Mouse (Mus musculus): ENCODE results near the gene Sirpb1c. TPM values are rescaled to one million over a fixed set of nuclear protein-coding genes. Genes with fewer than 3 reads are reported as not detected.
"Not testable (repeated sequence)": the region's sequence is repeated elsewhere in the genome, so short reads cannot be mapped to it uniquely, and the experiment has no call there.

The Sirpb1c gene
- polyA plus RNA-seq (2014; fragmentation: Nextera tagmentation; extraction: Ambion mirVana): 0.22 TPM in 1 of 2 replicates, not detected in the other

DNA sequence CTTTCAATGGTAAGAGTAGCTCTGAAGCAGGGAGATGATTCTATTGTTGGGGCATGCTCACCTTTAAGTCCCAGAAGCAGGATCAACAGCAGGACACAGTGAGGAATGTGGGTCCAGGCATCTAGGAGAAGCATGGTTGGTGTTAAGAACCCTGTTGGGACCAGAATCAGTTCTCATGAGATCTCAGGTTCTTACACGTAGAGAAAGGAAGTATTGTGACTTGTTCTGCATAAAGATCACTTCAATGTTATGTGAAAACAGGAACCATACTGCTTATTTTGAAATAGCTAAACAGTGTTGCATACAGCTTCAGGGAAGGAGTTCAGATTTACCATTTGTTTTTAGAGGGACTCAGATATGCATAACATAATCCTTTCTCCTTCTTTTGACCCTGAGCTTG, at the start of gene Sirpb1c:
TSS of gene Sirpb1c (minus strand) at position 249 of the 400 bp plus-strand sequence.
- not testable (repeated sequence) for H3K27me3 ChIP-seq (ENCODE audit: insufficient read depth, low read length); H3K9me3 ChIP-seq (ENCODE audit: low read depth, low read length); H3K36me3 ChIP-seq (ENCODE audit: insufficient read depth); H3K9ac ChIP-seq; ATAC-seq (ENCODE audit: insufficient read depth); H3K4me2 ChIP-seq; H3K4me1 ChIP-seq (ENCODE audit: insufficient read depth); H3K4me3 ChIP-seq (ENCODE audit: low read depth, low read length); DNase-seq; H3K27ac ChIP-seq (ENCODE audit: low read depth)
- no CpG with 5 or more reads among the region's 1 CpGs for WGBS

DNA sequence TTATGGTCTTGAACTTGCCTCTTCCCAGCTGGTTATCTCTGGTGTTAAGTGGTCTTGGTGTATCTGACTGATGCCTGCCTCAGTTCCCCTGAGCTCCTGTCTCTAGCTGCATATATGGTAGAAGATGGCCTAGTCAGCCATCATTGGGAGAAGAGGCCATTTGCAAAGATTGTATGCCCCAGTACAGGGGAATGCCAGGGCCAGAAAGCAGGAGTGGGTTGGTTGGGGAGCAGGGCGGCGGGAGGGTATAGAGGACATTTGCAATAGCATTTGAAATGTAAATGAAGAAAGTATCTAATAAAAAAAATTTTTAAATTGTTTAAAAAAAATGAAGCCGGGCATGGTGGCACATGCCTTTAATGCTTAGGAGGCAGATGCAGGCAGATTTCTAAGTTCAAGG, 38.1 kb upstream of the Sirpb1c start:
- no peak overlapping the region for H3K4me2 ChIP-seq
- no peaks in the 10 kb centered on the region for H3K4me1 ChIP-seq (ENCODE audit: insufficient read depth)
- no peaks in the 10 kb centered on the region for H3K36me3 ChIP-seq (ENCODE audit: insufficient read depth)
- no peak overlapping the region for H3K27ac ChIP-seq (ENCODE audit: low read depth)
- no peaks in the 10 kb centered on the region for H3K9me3 ChIP-seq (ENCODE audit: low read depth, low read length)
- no peak overlapping the region for H3K9ac ChIP-seq
- WGBS: 87% methylated on average over 3 of the region's 3 CpGs
- no peak for ATAC-seq (ENCODE audit: insufficient read depth)
- no peaks in the 10 kb centered on the region for H3K27me3 ChIP-seq (ENCODE audit: insufficient read depth, low read length)
- no peak overlapping the region for H3K4me3 ChIP-seq (ENCODE audit: low read depth, low read length)
- no peak for TF ChIP-seq CTCF (IDR thresholded peaks at IDR 0.05; ENCODE audit: low read depth)
- no peak for DNase-seq

DNA sequence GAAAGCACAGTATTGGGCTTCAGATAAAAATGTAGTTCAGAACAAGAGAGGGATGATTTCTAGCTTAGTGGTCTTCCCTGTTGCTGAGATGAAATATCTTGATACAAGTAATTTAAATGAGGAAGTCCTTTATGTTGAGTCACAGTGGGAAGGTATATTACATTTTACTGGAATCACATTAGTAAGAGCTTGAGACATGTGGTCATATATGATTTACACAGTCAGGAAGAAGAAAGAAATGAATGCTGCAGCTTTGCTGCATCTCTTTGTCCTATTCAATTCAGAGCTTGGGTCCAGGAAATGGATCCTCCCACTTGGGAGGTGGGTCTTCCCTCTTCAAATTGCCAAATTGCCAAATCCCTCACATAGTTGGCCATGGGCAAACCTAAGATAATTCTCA, 7.4 kb upstream of the Sirpb1c start:
- H3K27ac ChIP-seq (ENCODE audit: low read depth); H3K9ac ChIP-seq; H3K9me3 ChIP-seq (ENCODE audit: low read depth, low read length); H3K4me1 ChIP-seq (ENCODE audit: insufficient read depth); H3K36me3 ChIP-seq (ENCODE audit: insufficient read depth); DNase-seq; H3K4me3 ChIP-seq (ENCODE audit: low read depth, low read length); ATAC-seq (ENCODE audit: insufficient read depth); H3K27me3 ChIP-seq (ENCODE audit: insufficient read depth, low read length); H3K4me2 ChIP-seq: not testable (repeated sequence)

DNA sequence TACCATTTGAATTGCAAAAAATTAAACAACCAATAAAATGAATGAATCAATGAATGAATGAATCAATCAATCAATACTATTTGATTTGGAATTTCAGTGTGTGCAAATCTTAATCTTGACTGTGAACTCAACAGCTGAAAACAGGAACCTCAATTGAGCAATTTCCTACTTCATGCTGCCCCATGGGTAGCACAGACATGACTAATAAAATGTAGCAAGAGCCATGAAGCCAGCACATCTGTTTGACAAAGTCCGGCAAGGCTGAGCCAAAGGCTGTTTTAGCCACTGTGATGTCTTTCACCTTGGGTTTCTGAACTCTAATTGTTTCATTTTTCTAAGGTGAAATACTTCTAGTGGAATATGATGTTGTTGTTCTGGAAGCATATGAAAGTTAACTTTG, 1.6 kb upstream of the Sirpb1c start:
- no peak for TF ChIP-seq CTCF (IDR thresholded peaks at IDR 0.05; ENCODE audit: low read depth)
- H3K27me3 ChIP-seq (ENCODE audit: insufficient read depth, low read length): no peaks in the 10 kb centered on the region
- H3K9ac ChIP-seq: no peak overlapping the region
- H3K4me1 ChIP-seq (ENCODE audit: insufficient read depth): no peaks in the 10 kb centered on the region
- H3K36me3 ChIP-seq (ENCODE audit: insufficient read depth): no peaks in the 10 kb centered on the region
- no peak overlapping the region for H3K4me3 ChIP-seq (ENCODE audit: low read depth, low read length)
- no peak for DNase-seq
- no peaks in the 10 kb centered on the region; the same call in 1 of the 2 replicates for H3K9me3 ChIP-seq (ENCODE audit: low read depth, low read length)
- H3K27ac ChIP-seq (ENCODE audit: low read depth): no peak overlapping the region
- no peak overlapping the region for H3K4me2 ChIP-seq
- no peak for ATAC-seq (ENCODE audit: insufficient read depth)
- WGBS: 88% methylated on average over 1 of the region's 1 CpGs

DNA sequence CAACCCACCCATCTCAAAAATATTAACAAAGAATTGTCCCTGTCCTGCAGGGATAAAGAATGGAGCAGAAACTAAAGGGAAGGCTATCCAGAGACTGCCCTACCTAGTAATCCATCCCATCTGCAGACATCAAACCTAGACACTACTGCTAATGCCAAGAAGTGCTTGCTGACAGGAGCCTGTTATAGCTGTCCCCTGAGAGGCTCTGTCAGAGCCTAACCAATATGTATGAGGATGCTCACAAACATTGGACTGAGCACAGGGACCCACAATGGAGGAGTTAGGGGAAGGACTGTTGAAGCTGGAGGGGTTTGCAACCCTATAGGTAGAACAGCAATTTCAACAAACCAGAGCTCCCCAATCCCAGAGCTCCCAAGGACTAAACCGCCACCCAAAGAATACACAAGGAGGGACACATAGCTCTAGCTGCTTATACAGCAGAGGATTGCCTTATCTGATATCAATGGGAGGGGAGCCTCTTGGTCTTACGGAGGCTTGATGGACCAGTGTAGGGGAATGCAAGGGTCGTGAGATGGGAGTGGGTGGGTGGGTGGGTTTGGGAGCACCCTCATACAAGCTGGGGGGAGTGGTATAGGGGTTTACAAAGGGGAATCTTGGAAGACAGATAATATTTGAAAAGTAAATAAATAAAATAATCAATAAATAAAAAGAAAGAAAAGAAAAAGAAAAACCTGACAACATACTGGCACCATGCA, 838 bp downstream of the Sirpb1c start:
- 79% methylated on average over 3 of the region's 3 CpGs for WGBS

DNA sequence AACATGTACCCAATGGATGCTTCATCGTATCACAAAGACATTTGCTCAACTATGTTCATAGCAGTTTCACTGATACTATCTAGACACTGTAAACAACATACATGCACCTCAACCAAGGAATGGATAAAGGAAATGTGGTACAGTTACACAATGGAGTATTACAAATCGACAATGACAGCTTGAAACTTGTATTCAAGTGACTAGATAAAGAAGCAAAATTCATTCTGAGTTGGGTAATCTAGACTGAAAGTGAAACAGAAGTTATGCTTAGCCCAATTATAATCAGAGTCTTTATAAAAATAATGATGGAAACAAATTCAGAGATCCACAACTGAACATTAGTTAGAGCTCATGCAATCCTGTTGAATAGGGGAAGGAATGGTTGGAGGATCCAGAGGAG, 74.7 kb downstream of the Sirpb1c start:
- 67% methylated on average over 2 of the region's 2 CpGs for WGBS
- DNase-seq; H3K9ac ChIP-seq; H3K27me3 ChIP-seq (ENCODE audit: insufficient read depth, low read length); H3K36me3 ChIP-seq (ENCODE audit: insufficient read depth); H3K4me3 ChIP-seq (ENCODE audit: low read depth, low read length); H3K4me2 ChIP-seq; H3K27ac ChIP-seq (ENCODE audit: low read depth); H3K4me1 ChIP-seq (ENCODE audit: insufficient read depth); ATAC-seq (ENCODE audit: insufficient read depth); H3K9me3 ChIP-seq (ENCODE audit: low read depth, low read length): not testable (repeated sequence)

More for the DNA sequence above, 838 bp downstream of the Sirpb1c start:
- Histone ChIP-seq H3K9me3 (ENCODE audit: low read depth, low read length) (no peaks in the 10 kb centered on the region; the same call in 1 of the 2 replicates), H3K27ac (ENCODE audit: low read depth) (no peak overlapping the region), H3K4me1 (ENCODE audit: insufficient read depth) (no peaks in the 10 kb centered on the region), H3K27me3 (ENCODE audit: insufficient read depth, low read length) (no peaks in the 10 kb centered on the region), H3K4me2 (no peak overlapping the region), H3K4me3 (ENCODE audit: low read depth, low read length) (no peak overlapping the region), H3K36me3 (ENCODE audit: insufficient read depth) (no peaks in the 10 kb centered on the region), H3K9ac (no peak overlapping the region)
- TF ChIP-seq CTCF (IDR thresholded peaks at IDR 0.05; ENCODE audit: low read depth): no peak
- ATAC-seq (ENCODE audit: insufficient read depth): no peak
- DNase-seq: no peak

Other genes with a start within 250 kb of the Sirpb1c start
- not detected in 2 replicates for gene Gm5150, start 157.9 kb upstream of the Sirpb1c start, polyA plus RNA-seq (2014; fragmentation: Nextera tagmentation; extraction: Ambion mirVana)